Mouse (Mus musculus): Measurements from ENCODE around the gene Frmd4b.

GRCm38 (mm10) chr6:97400446-97400845 is 216.9 kb downstream of the Frmd4b start:
- no peak for TF ChIP-seq CTCF (conservative IDR thresholded peaks at IDR 0.05 in 1 of 2, IDR thresholded peaks at IDR 0.05 in 1 of 2; ENCODE audit: low read depth in 2 of 2, low read length in 2 of 2)
- no peak for TF ChIP-seq EP300 (IDR thresholded peaks at IDR 0.05; ENCODE audit: low read length)
- TF ChIP-seq ZC3H11A (IDR thresholded peaks at IDR 0.05; ENCODE audit: low read depth, low read length): no peak
- TF ChIP-seq MEF2A (IDR thresholded peaks at IDR 0.05; ENCODE audit: borderline replicate concordance, low read depth, low read length): no peak
- TF ChIP-seq POLR2A (IDR thresholded peaks at IDR 0.05; ENCODE audit: low read depth, low read length): no peak
- TF ChIP-seq PAX5 (IDR thresholded peaks at IDR 0.05; ENCODE audit: low read length): no peak
- no peak for TF ChIP-seq CHD2 (IDR thresholded peaks at IDR 0.05; ENCODE audit: low read length)
- no peak for TF ChIP-seq TCF12 (IDR thresholded peaks at IDR 0.05; ENCODE audit: low read depth, low read length)
- TF ChIP-seq CHD1 (IDR thresholded peaks at IDR 0.05; ENCODE audit: low read depth, low read length): no peak
- TF ChIP-seq JUND (conservative IDR thresholded peaks at IDR 0.05; ENCODE audit: low read depth, low read length): no peak
- no peak for TF ChIP-seq MAZ (IDR thresholded peaks at IDR 0.05; ENCODE audit: low read depth, low read length)
- no peak for TF ChIP-seq MYC (IDR thresholded peaks at IDR 0.05; ENCODE audit: low read depth, low read length)
- TF ChIP-seq USF1 (IDR thresholded peaks at IDR 0.05; ENCODE audit: low read depth, low read length): no peak
- no peak for TF ChIP-seq E2F4 (IDR thresholded peaks at IDR 0.05; ENCODE audit: insufficient replicate concordance, low read depth, low read length)

Measured in CH12.LX (cell line).